Mouse (Mus musculus) testis, adult 10 weeks (tissue): ENCODE measurements around the gene Gm2026. TPM values are rescaled to one million over a fixed set of nuclear protein-coding genes. Genes with fewer than 3 reads are reported as not detected.

ENCODE experiments used
- polyA plus RNA-seq: library from polyadenylated mRNA; stranded (reverse); fragments of 350-450 nt; fragmentation: Illumina TruSeq; extraction: RNeasy Lipid Tissue Mini Kit (QIAGEN cat#74804); gene quantifications from one replicate; pipeline ENCODE4 v1.2.3, GENCODE M21; 2014; ENCODE audit warnings: low read depth, low replicate concordance

The Gm2026 gene
- polyA plus RNA-seq, result 6.7 TPM

GRCm38 (mm10) chr2:175965031-175965430, at the start of gene Gm2026:
Gene Gm2026 (plus strand): TSS chr2:175965331.

GRCm38 (mm10) chr2:175931000-175931399, 34.1 kb upstream of the Gm2026 start, which contains the start of gene Zfp966:
Gene Zfp966 (minus strand): TSS chr2:175931100.

Other genes with a start within 250 kb of the Gm2026 start
- 10.5 TPM for gene Gm2007, start 223.8 kb upstream of the Gm2026 start, polyA plus RNA-seq
- gene Gm14288, start 164.2 kb upstream of the Gm2026 start, polyA plus RNA-seq, result 3.7 TPM
- gene Gm6710, start 96.1 kb upstream of the Gm2026 start, polyA plus RNA-seq, result 4.7 TPM
- 7.0 TPM for gene Zfp966, start 34.2 kb upstream of the Gm2026 start, polyA plus RNA-seq
- gene Gm2004, start 184.5 kb downstream of the Gm2026 start, polyA plus RNA-seq, result not detected